Mouse (Mus musculus) left cerebral cortex, postnatal 4 days (tissue): ENCODE results near the gene Bbs4. TPM values are rescaled to one million over a fixed set of nuclear protein-coding genes. Genes with fewer than 3 reads are reported as not detected.

Experiments used
- DNase-seq: peaks from one replicate; pipeline ENCODE4 v3.0.0-alpha.2; 2022
- intact Hi-C: fragments of 180-260 bp; cut with DNase I; formaldehyde crosslinking; loops from one replicate; pipeline ENCODE4 v1.15.1; 2025
- total RNA-seq, 2 experiments: library from RNA; stranded (reverse); gene quantifications; 2 replicates each; pipeline ENCODE4 v1.2.3; 2021

Gene Bbs4
- total RNA-seq, 2 experiments from 2014 or later, result 33.5 to 34.1 TPM

- DNase-seq, result no peak
- intact Hi-C loops, result no loop called here
Observed at GRCm38 (mm10) chr9:59296419-59296818, 56.9 kb downstream of the Bbs4 start.

GRCm38 (mm10) chr9:59292493-59292875 lies 60.8 kb downstream of the Bbs4 start:
- intact Hi-C loops, result no loop called here

GRCm38 (mm10) chr9:59291688-59292492 lies 61.4 kb downstream of the Bbs4 start:
- DNase-seq, result no peak
- intact Hi-C loops, result no loop called here

More at GRCm38 (mm10) chr9:59292493-59292875, 60.8 kb downstream of the Bbs4 start:
- DNase-seq, result no peak

- DNase-seq, result peak; percentile 99
- intact Hi-C loops, result no loop called here
Observed at GRCm38 (mm10) chr9:59290957-59291687, 62.2 kb downstream of the Bbs4 start, which contains the start of gene Adpgk. Gene Adpgk (plus strand): TSS chr9:59291558.

- DNase-seq, result no peak
- intact Hi-C loops, result no loop called here
Observed at GRCm38 (mm10) chr9:59289529-59290115, 63.7 kb downstream of the Bbs4 start.

GRCm38 (mm10) chr9:59288685-59289410 lies 64.5 kb downstream of the Bbs4 start:
- intact Hi-C loops, result no loop called here
- no peak for DNase-seq

- no peak for DNase-seq
- intact Hi-C loops, result no loop called here
Observed at GRCm38 (mm10) chr9:59288058-59288457, 65.2 kb downstream of the Bbs4 start.

- intact Hi-C loops, result no loop called here
- DNase-seq, result no peak
Observed at GRCm38 (mm10) chr9:59285614-59286013, 67.7 kb downstream of the Bbs4 start.

- intact Hi-C loops, result loop anchor here (2.0 kb wide), 1 partner anchor 270 kb away; no protein-coding TSS in a partner anchor
- DNase-seq, result no peak
Observed at GRCm38 (mm10) chr9:59282683-59282986, 70.7 kb downstream of the Bbs4 start.

- intact Hi-C loops, result loop anchor here (2.0 kb wide), 1 partner anchor 269 kb away; no protein-coding TSS in a partner anchor
- DNase-seq, result peak; percentile 88
Observed at GRCm38 (mm10) chr9:59281871-59282682, 71.2 kb downstream of the Bbs4 start.

GRCm38 (mm10) chr9:59280888-59281287 lies 72.4 kb downstream of the Bbs4 start:
- DNase-seq, result no peak
- intact Hi-C loops, result no loop called here

GRCm38 (mm10) chr9:59278694-59279093 lies 74.6 kb downstream of the Bbs4 start:
- intact Hi-C loops, result loop anchor here (10.0 kb wide), 1 partner anchor 144 kb away; no protein-coding TSS in a partner anchor
- no peak for DNase-seq

- intact Hi-C loops, result loop anchor here (10.0 kb wide), 1 partner anchor 143 kb away; no protein-coding TSS in a partner anchor
Observed at GRCm38 (mm10) chr9:59278199-59278598, 75.1 kb downstream of the Bbs4 start.

GRCm38 (mm10) chr9:59274846-59275455 lies 78.4 kb downstream of the Bbs4 start:
- intact Hi-C loops, result loop anchor here (10.0 kb wide), 1 partner anchor 140 kb away; no protein-coding TSS in a partner anchor
- DNase-seq, result no peak

More at GRCm38 (mm10) chr9:59278199-59278598, 75.1 kb downstream of the Bbs4 start:
- DNase-seq, result no peak

- intact Hi-C loops, result loop anchor here (10.0 kb wide), 1 partner anchor 138 kb away; no protein-coding TSS in a partner anchor
- no peak for DNase-seq
Observed at GRCm38 (mm10) chr9:59273199-59273598, 80.1 kb downstream of the Bbs4 start.
